Mouse (Mus musculus) NIH3T3 (cell line): Measurements from ENCODE around the gene C87436.

Experiments
- DNase-seq: peaks from one replicate; pipeline ENCODE4 v3.0.0-alpha.2; 2012; ENCODE audit warnings: low read depth

Gene C87436

GRCm38 (mm10) chr6:86510979-86511378 is 72.8 kb downstream of the C87436 start:
- no peak for DNase-seq

GRCm38 (mm10) chr6:86513296-86513695 is 75.1 kb downstream of the C87436 start:
- peak; percentile 82 for DNase-seq

- DNase-seq = no peak
These were observed 77.8 kb downstream of the C87436 start for GRCm38 (mm10) chr6:86516021-86516420.

- DNase-seq = peak; percentile 51
These were observed 81.7 kb downstream of the C87436 start for GRCm38 (mm10) chr6:86519767-86520345.

- DNase-seq = no peak
These were observed 84.1 kb downstream of the C87436 start for GRCm38 (mm10) chr6:86522001-86522911.
